Mouse (Mus musculus) ovary, postnatal 36 days (tissue): ENCODE measurements around the gene Cass4.
A peak's percentile ranks its signal among the peaks of the same experiment; 100 is the strongest.

Experiments used
- DNase-seq: peaks from one replicate; pipeline ENCODE4 v3.0.0; 2022; ENCODE audit warnings: low spot score, mixed read lengths

The Cass4 gene

DNA sequence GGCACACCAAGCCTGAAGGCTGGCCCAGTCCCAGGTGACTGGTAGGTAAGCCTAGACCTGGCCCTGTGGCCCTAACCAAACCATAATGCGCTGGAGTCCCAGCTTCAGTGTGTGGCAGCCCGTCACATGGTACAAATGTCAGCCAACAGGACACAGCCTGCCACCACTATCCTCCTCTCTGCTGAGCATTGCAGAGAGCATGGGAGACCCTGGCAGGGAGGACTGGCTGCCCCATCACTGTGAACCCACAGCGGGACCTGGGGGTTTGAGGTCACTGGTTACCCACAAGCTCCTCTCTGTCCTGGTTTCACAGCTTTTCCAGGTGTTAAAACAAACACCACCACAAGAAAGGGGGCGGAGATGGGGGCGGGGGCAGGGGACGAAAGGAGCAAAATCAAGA is 3.3 kb upstream of the Cass4 start:
- DNase-seq: no peak

DNA sequence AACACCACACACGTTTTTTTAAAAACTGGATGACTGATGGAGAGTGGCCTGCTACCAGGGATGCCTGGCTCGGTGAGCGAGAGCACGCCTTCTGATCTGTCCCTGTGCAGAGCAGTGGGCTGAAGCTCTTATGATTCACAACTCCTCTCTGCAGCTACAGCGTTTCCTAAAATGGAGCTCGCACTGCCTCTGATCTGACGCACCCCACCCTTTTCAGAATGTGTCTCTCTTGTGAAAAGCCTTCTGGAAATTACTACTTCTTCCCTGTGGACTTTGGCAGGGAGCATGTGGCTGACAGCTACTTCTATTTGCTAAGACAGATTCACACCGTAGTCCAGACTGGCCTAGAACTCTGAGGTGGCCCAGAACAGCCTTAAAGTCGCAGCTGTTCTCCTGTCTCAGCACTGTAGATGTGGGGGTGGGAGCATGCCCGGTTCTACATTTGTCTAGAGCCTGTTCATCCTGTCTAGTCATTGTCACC is 1.5 kb upstream of the Cass4 start:
- DNase-seq: no peak

DNA sequence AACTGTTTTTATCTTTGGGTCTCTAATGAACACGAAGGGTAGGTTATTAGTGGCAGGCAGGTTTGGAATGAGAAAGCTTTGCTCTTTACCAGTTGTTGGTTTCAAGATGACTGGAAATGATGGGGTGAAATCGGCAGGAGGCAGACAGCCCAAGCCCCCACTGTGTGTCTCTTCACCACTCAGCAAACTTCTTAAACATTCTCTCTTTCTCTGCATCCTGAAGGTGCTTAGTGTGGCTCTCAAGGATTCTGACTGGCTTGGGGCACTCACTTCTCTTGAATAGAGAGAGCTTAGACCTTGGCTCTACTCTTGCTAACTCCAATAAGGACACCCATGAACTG is 428 bp downstream of the Cass4 start:
- no peak for DNase-seq

DNA sequence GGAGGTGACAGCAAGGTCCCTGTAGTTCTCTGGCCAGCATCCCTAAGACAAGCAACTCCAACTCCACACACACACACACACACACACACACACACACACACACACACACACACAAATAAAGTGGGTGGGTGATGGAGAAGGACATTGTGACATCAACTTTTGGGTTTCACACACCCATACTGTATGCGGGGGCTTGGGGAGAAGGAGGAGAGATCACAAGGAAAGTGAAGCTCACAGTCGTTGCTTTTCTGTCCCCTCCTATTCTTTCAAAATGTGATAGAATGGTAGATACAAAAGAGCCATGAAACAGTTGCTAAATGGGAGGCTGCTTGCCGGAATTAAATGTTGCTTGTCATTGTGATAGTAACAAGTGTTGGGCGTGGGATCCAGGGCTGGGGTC is 1.1 kb downstream of the Cass4 start:
- no peak for DNase-seq

DNA sequence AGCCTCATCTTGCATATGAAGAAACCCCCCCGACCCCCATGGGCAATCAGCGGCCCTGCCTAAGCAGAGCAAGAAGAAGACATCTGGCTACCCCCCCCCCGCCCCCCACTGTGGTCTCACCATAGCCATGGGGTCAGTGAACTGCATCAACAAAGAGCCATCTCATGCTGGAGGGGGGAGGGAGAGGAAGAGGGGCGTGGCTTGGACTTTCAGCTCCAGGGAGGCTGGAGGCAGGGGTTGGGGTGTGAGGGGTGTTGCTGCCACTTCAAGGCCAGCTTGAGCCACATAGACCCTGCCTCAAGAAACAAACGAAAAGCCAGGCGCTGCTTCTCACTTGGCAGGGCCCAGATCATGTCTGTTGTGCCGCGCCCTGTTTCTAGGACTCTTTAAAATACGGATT is 2.4 kb downstream of the Cass4 start:
- DNase-seq: no peak

DNA sequence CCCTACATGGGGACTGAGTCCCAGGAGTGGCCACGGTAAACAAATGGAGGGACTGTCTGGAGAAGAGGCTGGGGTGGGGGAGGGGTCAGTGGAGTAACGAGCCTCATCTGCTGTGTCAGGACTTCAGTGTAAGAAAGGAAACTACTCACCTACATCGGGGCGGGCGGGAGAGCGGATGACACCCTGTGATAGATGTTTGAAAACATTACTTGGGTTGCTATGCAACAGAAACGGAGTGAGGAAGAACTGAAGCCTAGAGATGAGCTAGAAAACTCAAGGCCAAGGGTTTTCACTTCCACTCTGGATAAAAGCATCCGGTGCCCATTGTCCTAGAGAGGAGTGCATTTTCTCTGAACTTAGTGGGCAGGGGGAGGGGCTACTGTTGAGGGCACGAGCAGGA is 6.3 kb downstream of the Cass4 start:
- no peak for DNase-seq

GRCm38 (mm10) chr2:172401116-172401825 is 7.7 kb downstream of the Cass4 start:
- no peak for DNase-seq

- DNase-seq: no peak
Measured at GRCm38 (mm10) chr2:172404239-172404638, 10.6 kb downstream of the Cass4 start.

GRCm38 (mm10) chr2:172405011-172405410 is 11.4 kb downstream of the Cass4 start:
- DNase-seq: no peak

DNA sequence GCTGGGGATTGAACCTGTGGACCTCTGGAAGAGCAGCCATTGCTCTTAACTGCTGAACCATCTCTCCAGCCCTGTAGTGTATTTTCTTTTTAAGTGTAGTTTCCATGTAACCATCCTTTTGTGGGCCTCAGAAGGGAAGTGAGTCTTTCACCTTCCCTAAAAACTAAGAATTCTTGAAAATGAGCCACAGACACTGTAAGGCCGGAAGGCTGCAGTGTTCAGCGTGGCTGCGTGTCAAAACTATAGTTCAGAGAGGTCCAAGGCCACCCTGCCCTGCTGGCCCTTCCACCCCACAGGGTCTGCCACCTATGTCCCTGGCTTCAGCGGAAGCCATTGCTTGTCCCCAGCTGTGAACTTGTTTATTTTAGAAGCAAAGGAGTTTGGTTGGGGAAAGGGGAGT is 12.6 kb downstream of the Cass4 start:
- no peak for DNase-seq

DNA sequence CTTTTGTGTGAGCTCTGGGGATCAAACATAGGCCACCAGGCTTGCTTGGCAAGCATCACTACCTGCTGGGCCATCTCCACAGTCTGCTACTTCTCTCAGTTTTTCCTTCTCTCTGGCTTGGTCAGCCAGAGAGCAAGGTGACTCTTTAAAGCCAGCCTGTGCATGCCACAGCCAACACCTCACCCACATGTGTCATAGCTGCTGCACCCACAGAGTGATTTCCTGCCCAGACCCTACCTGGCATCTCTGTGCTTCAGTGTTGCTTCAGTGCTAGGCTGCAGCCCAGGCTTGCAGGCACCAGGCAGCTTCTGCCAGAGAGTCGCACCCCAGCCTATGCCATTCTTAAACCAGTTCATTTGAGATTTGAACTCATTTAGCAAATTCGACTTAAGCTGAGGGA is 13.9 kb downstream of the Cass4 start:
- DNase-seq: no peak

DNA sequence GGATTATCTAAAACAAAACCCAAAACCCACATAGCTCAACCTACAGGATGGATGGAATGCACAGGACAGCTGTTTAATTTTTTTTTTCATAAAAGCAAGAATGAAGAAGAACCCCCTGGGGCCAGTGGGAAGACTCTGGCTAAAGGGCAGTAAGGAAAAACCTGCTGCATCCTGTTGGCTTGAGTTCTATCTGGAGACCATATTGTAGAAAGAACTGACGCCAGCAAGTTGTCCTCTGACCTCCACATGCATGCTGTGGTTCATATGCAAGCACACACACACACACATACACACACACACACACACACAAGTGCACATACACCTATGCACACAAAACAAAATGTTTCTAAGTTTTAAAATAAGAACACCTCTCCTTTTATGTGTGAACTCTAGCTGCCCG is 17.1 kb downstream of the Cass4 start:
- DNase-seq: no peak

DNA sequence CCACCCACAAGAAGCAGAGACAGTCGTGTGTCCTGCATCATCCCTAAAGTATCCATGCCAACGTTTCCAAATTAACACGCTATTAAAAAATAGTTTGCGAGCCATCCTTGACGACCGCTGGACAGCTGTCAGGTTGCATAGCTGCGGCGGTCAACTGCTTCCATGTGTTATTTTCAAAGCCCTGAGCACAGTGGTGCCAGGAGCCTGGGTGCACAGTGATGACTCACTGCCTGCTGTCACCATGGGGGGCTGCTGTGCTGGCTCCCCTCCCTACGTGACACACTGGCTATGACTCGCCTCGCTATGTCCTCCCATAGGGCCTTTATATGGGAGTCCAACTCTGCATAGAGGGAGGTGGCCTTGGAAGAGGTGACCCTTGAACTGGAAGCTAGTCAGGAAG is 17.5 kb downstream of the Cass4 start:
- DNase-seq: no peak

- no peak for DNase-seq
Measured at GRCm38 (mm10) chr2:172412454-172412853, 18.9 kb downstream of the Cass4 start.

GRCm38 (mm10) chr2:172413273-172413672 is 19.7 kb downstream of the Cass4 start:
- no peak for DNase-seq

DNA sequence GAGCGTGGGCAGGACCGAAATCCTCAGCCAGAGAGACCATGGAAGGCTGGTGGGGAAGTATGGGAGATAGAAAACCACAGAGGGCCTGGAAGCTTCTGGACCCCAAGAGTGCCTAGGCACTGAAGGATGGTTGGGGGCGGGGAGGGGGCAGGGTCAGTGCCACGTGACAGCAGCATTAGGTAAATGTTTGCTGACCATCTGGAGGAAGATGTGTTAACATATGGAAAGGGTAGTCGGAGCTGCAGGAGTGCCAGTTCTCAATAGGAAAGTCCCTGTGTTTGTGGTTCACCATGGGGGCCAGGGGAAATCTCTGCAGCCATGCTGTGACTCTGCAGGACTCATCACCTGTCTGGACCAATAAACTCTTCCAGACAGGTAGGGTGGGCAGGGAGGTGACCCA is 20.3 kb downstream of the Cass4 start:
- no peak for DNase-seq

DNA sequence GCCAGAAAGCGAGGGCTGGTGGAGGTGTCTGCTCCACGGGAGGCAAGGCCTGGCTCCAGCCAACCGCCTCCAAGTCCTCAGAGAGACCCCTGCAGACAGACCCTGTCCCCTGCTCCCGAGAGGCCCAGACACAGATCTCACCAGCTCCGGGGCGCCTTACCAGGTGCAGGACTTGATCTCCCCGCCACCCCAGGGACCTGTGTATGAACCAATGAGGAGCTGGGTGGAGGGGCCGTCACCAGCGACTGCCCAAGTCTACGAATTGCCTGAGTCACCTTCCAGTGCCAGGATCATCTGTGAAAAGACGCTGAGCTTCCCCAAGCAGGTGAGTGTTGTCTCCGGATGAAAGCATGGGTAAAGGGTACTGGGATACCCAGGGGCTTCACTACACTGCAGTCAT is 22.6 kb downstream of the Cass4 start:
- no peak for DNase-seq

DNA sequence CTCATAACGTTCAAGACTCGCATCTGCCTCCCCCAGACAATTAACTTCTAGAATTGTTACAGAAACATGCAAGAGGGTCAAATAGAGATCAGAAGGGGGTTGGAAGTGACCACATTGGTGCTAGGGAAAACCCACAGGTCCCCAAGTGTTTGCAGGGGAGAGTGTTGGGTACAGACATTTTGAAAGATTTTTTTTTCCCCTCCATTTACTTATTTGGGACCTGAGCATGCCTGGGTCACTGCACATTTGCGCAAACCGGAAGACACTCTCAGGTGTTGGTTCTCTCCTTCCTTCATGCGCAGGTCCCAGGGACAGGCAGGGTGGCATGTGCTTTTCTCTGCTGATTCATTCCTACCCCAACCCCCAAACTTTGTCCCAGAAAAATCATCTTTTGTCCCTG is 23.3 kb downstream of the Cass4 start:
- no peak for DNase-seq

GRCm38 (mm10) chr2:172418208-172418607 is 24.6 kb downstream of the Cass4 start:
- DNase-seq: no peak

DNA sequence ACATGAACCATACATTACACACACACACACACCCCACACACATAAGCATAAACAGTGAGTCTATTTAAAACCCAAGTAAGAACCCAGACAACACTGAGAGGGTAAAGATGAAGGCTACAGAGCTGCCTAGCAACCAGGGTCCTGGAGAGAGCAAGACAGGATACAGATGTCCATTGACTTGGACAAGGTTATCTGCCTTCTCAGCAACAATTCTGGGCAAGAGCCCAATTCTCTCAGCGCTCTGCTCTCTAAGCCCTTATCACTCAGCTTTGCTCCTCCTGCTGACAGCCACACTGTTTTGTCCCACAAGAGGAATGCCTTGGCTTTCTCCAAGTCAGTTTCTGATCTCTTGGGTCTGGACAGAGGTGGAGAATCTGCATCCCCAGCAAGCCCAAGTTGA is 37.0 kb downstream of the Cass4 start:
- peak; percentile 27 for DNase-seq

DNA sequence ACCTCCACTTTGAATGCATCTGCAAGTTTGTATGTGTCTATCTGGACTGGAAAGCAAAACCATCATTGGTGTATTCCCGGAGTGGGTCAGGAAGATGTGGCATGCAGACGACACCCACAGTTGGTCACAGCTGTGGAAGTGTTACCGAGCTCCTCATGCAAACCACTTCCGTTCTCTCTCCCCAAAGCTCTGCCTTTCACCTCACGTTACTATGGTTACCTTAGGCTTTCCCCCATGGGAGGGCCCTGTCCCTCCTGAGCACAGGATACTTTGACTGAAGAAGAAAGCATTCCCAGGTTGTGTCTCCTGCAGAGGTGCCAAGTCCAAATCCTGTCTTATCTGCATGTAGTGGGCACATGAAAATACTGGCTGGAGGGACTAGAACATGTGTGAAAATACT is 40.2 kb downstream of the Cass4 start:
- DNase-seq: no peak

GRCm38 (mm10) chr2:172437371-172437952 is 43.9 kb downstream of the Cass4 start:
- no peak for DNase-seq

DNA sequence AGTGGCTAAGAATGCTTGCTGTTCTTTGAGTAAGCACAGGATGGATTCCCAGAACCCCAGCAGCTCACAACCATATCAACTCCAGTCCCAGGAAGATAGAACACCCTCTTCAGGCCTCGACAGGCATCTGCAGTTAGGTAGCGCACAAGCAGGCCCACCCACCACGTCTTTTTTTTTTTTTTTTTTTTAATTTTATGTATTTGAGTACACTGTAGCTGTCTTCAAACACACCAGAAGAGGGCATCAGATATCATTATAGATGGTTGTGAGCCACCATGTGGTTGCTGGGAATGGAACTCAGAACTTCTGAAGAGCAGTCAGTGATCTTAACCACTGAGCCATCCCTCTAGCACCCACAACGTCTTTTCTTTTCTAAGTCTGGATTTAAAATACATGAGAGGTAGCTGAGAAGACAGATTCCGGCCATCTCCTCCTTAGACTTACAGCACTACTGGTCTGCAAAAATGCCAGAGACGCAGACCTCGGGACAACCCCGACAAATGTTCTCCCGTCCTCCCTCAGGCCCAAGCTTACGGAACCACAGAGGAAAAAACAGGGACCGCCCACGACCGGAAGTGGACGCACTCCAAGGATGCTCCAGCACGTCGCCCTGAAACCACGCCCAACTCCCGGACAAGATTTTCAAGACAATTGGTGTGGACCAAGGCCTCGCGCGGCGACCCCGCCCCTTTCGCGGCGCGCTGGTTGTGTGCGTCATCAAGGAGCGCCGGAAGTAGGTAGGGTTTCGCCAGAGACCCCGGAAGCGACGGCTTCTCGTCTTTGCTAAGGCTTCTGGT is 46.4 kb downstream of the Cass4 start, which contains the start of gene Rtf2:
Rtf2 (plus strand) TSS at position 714 of the 797 bp plus-strand sequence.
- peak; percentile 99 for DNase-seq
